Mouse (Mus musculus): ENCODE measurements around the gene Pax3. TPM values are rescaled to one million over a fixed set of nuclear protein-coding genes. Genes with fewer than 3 reads are reported as not detected.

Gene Pax3
- polyA plus RNA-seq (2017; shearing (Covaris generic)) = 0.05 TPM

DNA sequence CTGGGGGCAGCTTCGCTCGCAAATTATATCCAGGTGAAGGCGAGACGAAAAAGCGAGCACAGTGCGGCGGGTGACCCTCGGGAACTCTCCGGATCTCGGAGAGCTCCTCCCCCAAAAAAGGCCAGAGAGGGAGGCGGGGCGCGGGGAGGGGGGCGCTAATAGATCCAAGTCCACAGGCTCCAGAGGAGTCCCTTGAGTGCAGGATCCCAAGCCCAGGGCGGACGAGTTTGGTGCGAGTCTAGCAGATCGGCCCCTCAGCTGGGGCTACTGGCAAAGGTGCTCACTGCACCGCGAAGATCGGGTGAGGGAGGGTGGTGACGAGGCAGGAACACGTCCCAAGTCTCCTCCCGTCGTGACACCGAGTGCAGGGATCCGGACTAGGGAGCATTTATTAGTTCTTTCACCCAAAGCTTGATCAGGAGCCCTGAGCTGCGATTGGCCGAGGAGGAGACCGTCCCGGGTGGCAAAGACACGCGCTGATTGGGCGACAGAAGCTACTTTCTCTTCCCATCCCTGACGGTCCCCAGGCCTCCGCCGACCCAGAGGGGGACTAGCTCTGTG, at the start of gene Pax3:
Pax3 (minus strand) TSS at position 384 of the 561 bp plus-strand sequence.

Other genes with a start within 250 kb of the Pax3 start
- 0.50 TPM for gene Sgpp2, start 113.2 kb upstream of the Pax3 start, polyA plus RNA-seq (2017; shearing (Covaris generic))

Data from CD4-positive, CD25-positive, alpha-beta regulatory T cell (primary cell).